Mouse (Mus musculus): ENCODE results near the gene Rptor. TPM values are rescaled to one million over a fixed set of nuclear protein-coding genes. Genes with fewer than 3 reads are reported as not detected.

Rptor gene
- polyA plus RNA-seq, 1 experiment from 2014 or later: 18.3 TPM

DNA sequence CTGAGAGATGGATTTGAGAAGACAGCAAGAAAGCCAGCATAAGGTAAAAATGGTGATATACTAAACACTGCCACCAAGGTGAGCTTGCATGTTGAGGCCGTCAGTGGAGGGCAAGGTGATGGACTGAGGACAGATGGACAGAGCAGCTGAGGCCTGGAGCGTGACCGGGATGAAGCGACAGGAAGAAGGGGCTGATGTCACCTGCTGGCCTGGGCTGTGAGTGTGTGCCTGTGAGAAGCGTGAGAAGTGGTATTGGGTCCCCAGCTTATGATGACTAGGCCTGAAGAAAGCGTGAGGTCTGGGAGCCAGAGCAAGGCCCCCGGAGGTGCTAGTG, 130.9 kb downstream of the Rptor start:
- H3K4me2 ChIP-seq (replicated peaks): no peak overlapping the region
- no peaks in the 10 kb centered on the region for H3K9me3 ChIP-seq (replicated peaks)
- H3K27me3 ChIP-seq: no peaks in the 10 kb centered on the region
- no peak for ATAC-seq (ENCODE audit: low FRiP score)
- H3K4me1 ChIP-seq: 0 out of 2 replicates have a peak, but pooled peaks cover 2% of the 10 kb centered on the region
- WGBS: 92% methylated on average over 7 of the region's 7 CpGs
- no peak overlapping the region for H3K4me3 ChIP-seq
- H3K36me3 ChIP-seq: no peaks in the 10 kb centered on the region
- no peak overlapping the region for H3K27ac ChIP-seq
- H3K9ac ChIP-seq: no peak overlapping the region

DNA sequence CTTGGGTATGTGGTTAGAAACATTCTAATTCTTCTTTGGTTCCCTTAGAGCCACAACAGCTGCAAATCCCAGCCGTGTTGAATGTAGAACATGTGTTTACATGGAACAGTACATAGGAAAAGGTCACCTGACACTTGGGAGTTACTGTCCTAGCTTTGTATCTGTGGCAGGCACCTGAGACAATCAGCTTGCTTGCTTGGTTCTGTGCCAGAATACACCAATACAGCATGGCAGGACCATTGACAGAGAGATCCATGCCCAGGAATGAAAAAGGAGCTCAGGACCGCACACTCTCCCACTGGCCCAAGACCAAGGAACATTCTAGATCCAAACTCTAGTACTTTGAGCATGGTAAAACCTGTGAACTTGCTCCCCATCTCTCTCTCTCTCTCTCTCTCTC, 132.4 kb downstream of the Rptor start:
- Histone ChIP-seq H3K36me3 (no peaks in the 10 kb centered on the region), H3K27ac (no peak overlapping the region), H3K27me3 (no peaks in the 10 kb centered on the region), H3K9me3 (replicated peaks) (no peaks in the 10 kb centered on the region), H3K9ac (no peak overlapping the region), H3K4me1 (peaks cover 9% of the 10 kb centered on the region), H3K4me3 (no peak overlapping the region), H3K4me2 (replicated peaks) (no peak overlapping the region)
- WGBS: 91% methylated on average over 2 of the region's 2 CpGs
- ATAC-seq (ENCODE audit: low FRiP score): no peak

- Histone ChIP-seq H3K9ac (peak overlapping the region; percentile 11; the same call in 1 of the 2 replicates), H3K4me1 (peaks cover 14% of the 10 kb centered on the region), H3K36me3 (no peaks in the 10 kb centered on the region), H3K27ac (peak overlapping the region; percentile 40; the same call in 1 of the 2 replicates), H3K27me3 (no peaks in the 10 kb centered on the region), H3K9me3 (replicated peaks) (no peaks in the 10 kb centered on the region), H3K4me2 (replicated peaks) (no peak overlapping the region), H3K4me3 (no peak overlapping the region)
- no peak for ATAC-seq (ENCODE audit: low FRiP score)
- 71% methylated on average over 7 of the region's 7 CpGs for WGBS
Observed at GRCm38 (mm10) chr11:119738990-119739846, 136.5 kb downstream of the Rptor start.

GRCm38 (mm10) chr11:119741401-119741800, 138.7 kb downstream of the Rptor start:
- Histone ChIP-seq H3K9me3 (replicated peaks) (no peaks in the 10 kb centered on the region), H3K4me3 (no peak overlapping the region), H3K36me3 (no peaks in the 10 kb centered on the region), H3K4me2 (replicated peaks) (no peak overlapping the region), H3K4me1 (peaks cover 19% of the 10 kb centered on the region), H3K27ac (no peak overlapping the region), H3K9ac (no peak overlapping the region), H3K27me3 (no peaks in the 10 kb centered on the region)
- WGBS: 80% methylated on average over 1 of the region's 1 CpGs
- no peak for ATAC-seq (ENCODE audit: low FRiP score)

GRCm38 (mm10) chr11:119744436-119744835, 141.7 kb downstream of the Rptor start:
- Histone ChIP-seq H3K27ac (peak overlapping the region; percentile 64), H3K36me3 (no peaks in the 10 kb centered on the region), H3K9ac (no peak overlapping the region), H3K9me3 (replicated peaks) (no peaks in the 10 kb centered on the region), H3K4me3 (no peak overlapping the region), H3K4me2 (replicated peaks) (no peak overlapping the region), H3K27me3 (no peaks in the 10 kb centered on the region), H3K4me1 (peaks cover 19% of the 10 kb centered on the region)
- no peak for ATAC-seq (ENCODE audit: low FRiP score)
- 68% methylated on average over 4 of the region's 4 CpGs for whole genome bisulfite sequencing

- Histone ChIP-seq H3K9me3 (replicated peaks) (no peaks in the 10 kb centered on the region), H3K36me3 (no peaks in the 10 kb centered on the region), H3K4me1 (peaks cover 20% of the 10 kb centered on the region), H3K27ac (peak overlapping the region; percentile 64), H3K4me2 (replicated peaks) (no peak overlapping the region), H3K27me3 (no peaks in the 10 kb centered on the region), H3K9ac (no peak overlapping the region), H3K4me3 (no peak overlapping the region)
- peak; percentile 46; the same call in 1 of the 2 replicates for ATAC-seq (ENCODE audit: low FRiP score)
- WGBS: 61% methylated on average over 7 of the region's 7 CpGs
Observed at GRCm38 (mm10) chr11:119745333-119745732, 142.6 kb downstream of the Rptor start.

DNA sequence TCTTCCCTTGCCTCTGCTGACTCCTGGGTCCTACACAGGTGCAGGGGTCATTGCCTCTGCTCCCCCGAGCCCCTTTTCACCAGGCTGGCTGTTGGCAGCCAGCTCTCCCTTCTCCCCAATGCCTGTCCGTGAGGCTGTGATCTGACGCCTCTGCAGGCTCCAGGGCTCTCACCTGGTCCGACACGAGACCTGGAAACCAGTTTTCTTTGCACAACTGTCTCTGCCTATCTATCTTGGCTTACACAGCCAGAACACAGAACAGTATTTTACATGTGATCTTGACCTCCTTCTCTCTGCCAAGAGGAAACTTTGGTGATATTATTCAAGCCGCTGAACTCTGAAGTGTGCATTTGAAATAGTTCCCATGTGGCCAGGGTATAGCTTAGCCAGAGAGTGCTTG, 151.8 kb downstream of the Rptor start:
- Histone ChIP-seq H3K4me1 (0 out of 2 replicates have a peak, but pooled peaks cover 4% of the 10 kb centered on the region), H3K36me3 (0 out of 2 replicates have a peak, but pooled peaks cover 2% of the 10 kb centered on the region), H3K27me3 (no peaks in the 10 kb centered on the region), H3K9ac (no peak overlapping the region), H3K4me3 (no peak overlapping the region), H3K4me2 (replicated peaks) (no peak overlapping the region), H3K9me3 (replicated peaks) (no peaks in the 10 kb centered on the region), H3K27ac (no peak overlapping the region)
- 80% methylated on average over 6 of the region's 6 CpGs for WGBS
- ATAC-seq (ENCODE audit: low FRiP score): no peak

DNA sequence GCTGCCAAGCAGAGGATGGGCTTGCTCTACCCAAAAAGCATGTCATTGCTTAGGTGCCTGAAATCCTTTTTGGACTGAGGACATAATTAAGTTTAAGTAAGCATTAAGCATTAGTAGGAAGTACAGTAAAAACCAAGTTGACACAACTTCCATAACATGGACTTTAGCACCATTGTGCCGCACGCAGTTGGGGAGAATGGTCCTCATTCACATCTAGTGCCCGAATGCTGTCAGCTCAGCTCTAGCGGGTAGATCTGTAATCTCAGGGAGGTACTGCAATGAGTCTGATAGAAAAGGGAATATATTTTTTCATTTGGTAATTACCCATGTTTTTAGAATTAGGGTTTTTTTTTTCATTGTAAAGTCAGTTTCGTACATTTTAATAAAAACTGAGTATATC, 155.5 kb downstream of the Rptor start:
- 95% methylated on average over 5 of the region's 5 CpGs for WGBS
- ATAC-seq (ENCODE audit: low FRiP score): no peak

DNA sequence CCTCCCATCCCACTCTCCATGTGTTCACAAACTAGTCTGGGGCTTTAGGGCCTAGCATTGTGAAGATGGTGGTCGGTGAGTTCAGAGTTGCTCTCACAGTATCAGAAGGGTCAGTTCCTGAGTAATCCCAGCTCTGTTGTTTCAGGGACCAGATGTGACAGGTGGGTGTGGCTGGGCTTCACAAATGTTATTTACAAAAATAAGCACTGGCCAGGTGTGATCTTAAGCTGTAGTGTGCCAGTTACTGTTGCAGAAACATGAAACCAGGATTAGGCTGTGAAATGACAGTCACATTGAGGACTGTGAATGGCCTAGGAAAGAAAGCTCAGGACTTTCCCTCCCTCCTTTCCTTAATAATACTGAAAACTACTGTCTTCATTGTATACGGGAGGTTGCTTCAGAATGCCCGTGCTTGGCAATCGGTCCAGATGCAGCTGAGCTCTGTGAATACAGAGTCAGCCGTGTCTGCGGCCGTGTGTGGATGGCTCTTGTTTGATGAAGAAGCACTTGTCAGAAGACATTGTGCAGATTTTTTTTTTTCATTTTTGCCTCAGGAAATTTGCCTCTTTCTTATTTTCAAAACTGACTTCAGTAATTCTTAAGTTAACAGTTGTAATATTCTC, 156.1 kb downstream of the Rptor start:
- no peak overlapping the region for H3K27ac ChIP-seq
- H3K36me3 ChIP-seq: 0 out of 2 replicates have a peak, but pooled peaks cover 5% of the 10 kb centered on the region
- WGBS: 74% methylated on average over 7 of the region's 7 CpGs
- H3K9ac ChIP-seq: no peak overlapping the region
- no peak for ATAC-seq (ENCODE audit: low FRiP score)
- H3K4me2 ChIP-seq (replicated peaks): no peak overlapping the region
- no peaks in the 10 kb centered on the region for H3K27me3 ChIP-seq
- no peak overlapping the region for H3K4me3 ChIP-seq
- H3K4me1 ChIP-seq: 0 out of 2 replicates have a peak, but pooled peaks cover 2% of the 10 kb centered on the region
- no peaks in the 10 kb centered on the region for H3K9me3 ChIP-seq (replicated peaks)

More for the DNA sequence above, 155.5 kb downstream of the Rptor start:
- Histone ChIP-seq H3K4me1 (0 out of 2 replicates have a peak, but pooled peaks cover 2% of the 10 kb centered on the region), H3K27me3 (no peaks in the 10 kb centered on the region), H3K9me3 (replicated peaks) (no peaks in the 10 kb centered on the region), H3K27ac (no peak overlapping the region), H3K9ac (no peak overlapping the region), H3K36me3 (0 out of 2 replicates have a peak, but pooled peaks cover 5% of the 10 kb centered on the region), H3K4me2 (replicated peaks) (no peak overlapping the region), H3K4me3 (no peak overlapping the region)

- WGBS: 88% methylated on average over 9 of the region's 9 CpGs
Observed at GRCm38 (mm10) chr11:119762911-119763310, 160.2 kb downstream of the Rptor start.

DNA sequence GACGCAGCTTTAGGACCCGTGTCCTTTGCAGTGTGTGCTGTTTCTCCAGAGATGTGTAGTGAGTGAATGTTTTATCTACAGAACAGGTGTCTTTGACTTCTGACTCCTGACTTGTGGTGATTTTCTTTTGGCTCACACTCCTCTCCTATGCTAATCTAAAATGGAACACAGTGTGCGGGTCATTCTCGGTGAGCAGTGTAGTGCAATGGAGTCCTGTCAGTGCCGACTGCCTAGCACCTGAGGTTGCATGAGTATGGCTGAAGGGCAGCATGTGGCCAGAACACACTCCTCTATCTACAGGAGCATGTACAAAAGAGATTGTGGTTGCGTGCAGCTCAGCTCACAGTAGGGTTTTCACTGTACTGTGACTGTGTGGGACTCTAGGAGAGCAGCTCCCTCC, 163.3 kb downstream of the Rptor start:
- ATAC-seq (ENCODE audit: low FRiP score): no peak
- H3K36me3 ChIP-seq: 0 out of 2 replicates have a peak, but pooled peaks cover under 1% of the 10 kb centered on the region
- H3K4me2 ChIP-seq (replicated peaks): no peak overlapping the region
- H3K4me1 ChIP-seq: peaks cover 35% of the 10 kb centered on the region
- H3K9me3 ChIP-seq (replicated peaks): no peaks in the 10 kb centered on the region
- H3K27ac ChIP-seq: peak overlapping the region; percentile 67
- WGBS: 76% methylated on average over 6 of the region's 6 CpGs
- no peaks in the 10 kb centered on the region for H3K27me3 ChIP-seq
- H3K9ac ChIP-seq: no peak overlapping the region
- H3K4me3 ChIP-seq: no peak overlapping the region

More at GRCm38 (mm10) chr11:119762911-119763310, 160.2 kb downstream of the Rptor start:
- Histone ChIP-seq H3K4me2 (replicated peaks) (no peak overlapping the region), H3K27me3 (no peaks in the 10 kb centered on the region), H3K9me3 (replicated peaks) (no peaks in the 10 kb centered on the region), H3K27ac (no peak overlapping the region), H3K4me1 (peaks cover 26% of the 10 kb centered on the region), H3K36me3 (0 out of 2 replicates have a peak, but pooled peaks cover 4% of the 10 kb centered on the region), H3K4me3 (no peak overlapping the region), H3K9ac (no peak overlapping the region)
- ATAC-seq (ENCODE audit: low FRiP score): no peak

- H3K4me1 ChIP-seq: peaks cover 35% of the 10 kb centered on the region
- H3K4me3 ChIP-seq: no peak overlapping the region
- 0 out of 2 replicates have a peak overlapping the region, but pooled peaks have one; percentile 24 for H3K9ac ChIP-seq
- ATAC-seq (ENCODE audit: low FRiP score): peak; percentile 74
- peak overlapping the region; percentile 67 for H3K27ac ChIP-seq
- H3K9me3 ChIP-seq (replicated peaks): no peaks in the 10 kb centered on the region
- no peak overlapping the region for H3K4me2 ChIP-seq (replicated peaks)
- H3K36me3 ChIP-seq: peaks cover 9% of the 10 kb centered on the region
- WGBS: 37% methylated on average over 5 of the region's 5 CpGs
- H3K27me3 ChIP-seq: no peaks in the 10 kb centered on the region
Observed at GRCm38 (mm10) chr11:119766782-119767459, 164.2 kb downstream of the Rptor start.
